Mouse (Mus musculus) cerebellum, adult 2 months (tissue): ENCODE results near the gene Stard13.

ENCODE experiments used
- CTCF ChIP-seq: fragments of 200-500 bp; IDR thresholded peaks from 2 replicates; pipeline ENCODE4 v1.5.1; 2011; ENCODE audit warnings: low read depth, mild to moderate bottlenecking, control low read depth, low read length, moderate library complexity, borderline replicate concordance; ENCODE audit not compliant: insufficient read depth
- POLR2A ChIP-seq: fragments of 200-500 bp; IDR thresholded peaks from 2 replicates; pipeline ENCODE4 v1.6.1; 2011; ENCODE audit warnings: low read length, control low read depth, borderline replicate concordance; ENCODE audit not compliant: insufficient read depth

- TF ChIP-seq CTCF (no peak), POLR2A (no peak)
Observed at GRCm38 (mm10) chr5:151028906-151029305, 204.7 kb downstream of the Stard13 start.
